8 mouse cellular contexts compared by ENCODE assay signal in the genomic region with DNA sequence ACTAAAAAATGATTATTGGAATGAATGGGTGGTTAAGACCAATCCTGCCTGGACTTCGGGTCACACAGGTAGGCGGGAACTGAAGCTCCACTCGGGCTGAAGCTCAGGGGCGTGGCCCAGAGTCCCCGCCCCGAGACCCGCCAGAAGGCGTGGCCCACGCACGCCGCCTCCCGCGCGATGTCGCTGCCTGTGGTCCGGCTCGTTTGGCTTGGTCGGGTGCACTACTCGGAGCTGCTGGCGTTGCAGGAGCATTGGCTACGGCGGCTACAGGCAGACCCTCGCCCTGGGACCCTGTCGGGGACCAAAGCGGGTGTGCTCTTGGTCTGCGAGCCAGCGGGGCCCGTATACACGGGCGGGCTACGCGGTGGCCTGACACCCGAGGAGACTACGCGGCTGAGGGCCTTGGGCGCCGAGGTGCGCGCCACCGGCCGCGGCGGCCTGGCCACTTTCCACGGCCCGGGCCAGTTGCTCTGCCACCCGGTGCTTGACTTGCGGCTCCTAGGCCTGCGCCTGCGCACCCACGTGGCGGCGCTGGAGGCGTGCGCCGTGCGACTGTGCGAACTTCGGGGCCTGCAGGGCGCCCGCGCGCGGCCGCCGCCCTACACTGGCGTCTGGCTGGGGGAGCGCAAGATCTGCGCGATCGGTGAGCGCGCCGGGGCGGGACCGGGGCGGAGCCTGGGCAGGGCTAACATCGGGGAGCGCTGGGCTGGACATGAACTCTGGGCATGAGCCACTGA. TPM values are rescaled to one million over a fixed set of nuclear protein-coding genes. Genes with fewer than 3 reads are reported as not detected.
DNase-seq lines count a peak whose midpoint lies in the region; ATAC-seq lines count a peak whose summit lies in the region.

Gene Lipt2, plus strand, starts transcription at position 173 of the 737 bp plus-strand sequence.

- H3K27me3 ChIP-seq in hindbrain, embryonic 13.5 days = peaks cover 12% of the 10 kb centered on the region; the same call in 1 of the 2 replicates

- peak within 1 kb of the TSS; percentile 94 for H3K27ac ChIP-seq in hindbrain, embryonic 13.5 days

- H3K4me2 ChIP-seq in hindbrain, embryonic 13.5 days = peak within 1 kb of the TSS; percentile 80

- WGBS in hindbrain, embryonic 13.5 days = under 1% methylated on average over 78 of the region's 78 CpGs

- H3K9me3 ChIP-seq in hindbrain, embryonic 13.5 days = no peaks in the 10 kb centered on the region

- peak within 1 kb of the TSS; percentile 80 for H3K4me3 ChIP-seq in hindbrain, embryonic 13.5 days

- H3K4me1 ChIP-seq in hindbrain, embryonic 13.5 days (replicated peaks) = peaks cover 5% of the 10 kb centered on the region

- no peaks in the 10 kb centered on the region for H3K36me3 ChIP-seq in hindbrain, embryonic 13.5 days

- peak within 1 kb of the TSS; percentile 89 for H3K9ac ChIP-seq in hindbrain, embryonic 13.5 days

- DNase-seq in NIH3T3 (ENCODE audit: low read depth) = peak; percentile 95
- peak; percentile 92 to 96 for DNase-seq in cerebellum, postnatal 10 days
- peak; percentile 81 to 87 for DNase-seq in frontal cortex, postnatal 14 days (ENCODE audit: low spot score in 2 of 2)
- peak; percentile 77 to 87 for DNase-seq in layer of hippocampus, postnatal 25 days (ENCODE audit: extremely low spot score in 1 of 2, low spot score in 1 of 2)
- DNase-seq in lung, postnatal 25 days (ENCODE audit: low spot score) = peak; percentile 94
- peak; percentile 89 for DNase-seq in retina, embryonic 14.5 days (ENCODE audit: low spot score)
- peak; percentile 89 for DNase-seq in thymus, postnatal 4 days

- ATAC-seq in hindbrain, embryonic 13.5 days (ENCODE audit: low FRiP score) = peak; percentile 98

RNA-seq across cellular contexts. Expression of gene Lipt2, which starts in this region (rescaled TPM):
- 16.3 and 17.3 TPM in 2 replicates for polyA plus RNA-seq in hindbrain, embryonic 13.5 days (2015; fragmentation: Nextera tagmentation; extraction: Ambion mirVana)
- total RNA-seq in layer of hippocampus, postnatal 25 days (2021) = 1 to 10 TPM; 5.1 to 7.4 TPM

Comparison
In these comparisons a context has a peak if more than half of its experiments do, and no peak if none do; other contexts are left out.
1. Peak in every context shown above with its lines: DNase-seq, ATAC-seq, H3K4me3 ChIP-seq and H3K27ac ChIP-seq.